Mouse (Mus musculus) megakaryocyte, embryonic 14.5 days (primary cell): ENCODE results near the gene Apom.

ENCODE experiments used
- FLI1 ChIP-seq: IDR thresholded peaks from 2 replicates; pipeline ENCODE4 v1.6.1; 2012; ENCODE audit warnings: low read length, inconsistent platforms, mixed read lengths
- GATA1 ChIP-seq: IDR thresholded peaks from 3 replicates; pipeline ENCODE4 v1.6.1; 2012; ENCODE audit warnings: mixed read lengths, low read length, inconsistent platforms, borderline replicate concordance

- TF ChIP-seq FLI1 (no peak), GATA1 (no peak)
Observed at GRCm38 (mm10) chr17:35100196-35100765, 31.6 kb downstream of the Apom start.
